Mouse (Mus musculus) MEL (cell line): Measurements from ENCODE around the gene Cdc73. TPM values are rescaled to one million over a fixed set of nuclear protein-coding genes. Genes with fewer than 3 reads are reported as not detected.

ENCODE experiments used
- DNase-seq: peaks from one replicate; pipeline ENCODE4 v3.0.0; 2011; ENCODE audit warnings: low read depth, low spot score
- H3K27ac ChIP-seq: 2 replicates; pipeline ENCODE4 v1.5.1; 2012; ENCODE audit warnings: low read depth, mild to moderate bottlenecking, control low read depth, low read length, moderate library complexity; ENCODE audit not compliant: control insufficient read depth
- H3K27me3 ChIP-seq, 2 experiments: fragments of 150-350 bp in 1 of 2; sonication (generic) in 1 of 2; 2 replicates each; pipeline ENCODE4 v1.6.1; 2012; ENCODE audit warnings: low read length in 2 of 2, mild to moderate bottlenecking in 2 of 2, improper control_type of control experiment in 1 of 2, moderate library complexity in 1 of 2; ENCODE audit not compliant: insufficient read depth in 2 of 2, control insufficient read depth in 1 of 2
- H3K36me3 ChIP-seq, 2 experiments: 2 replicates each; pipeline ENCODE4 v1.6.1; 2012 to 2014; ENCODE audit warnings: low read length in 2 of 2, improper control_type of control experiment in 1 of 2, inconsistent platforms in 1 of 2, mild to moderate bottlenecking in 1 of 2; ENCODE audit not compliant: insufficient read depth in 2 of 2, control insufficient read depth in 1 of 2
- H3K4me1 ChIP-seq, 2 experiments: fragments of 150-350 bp in 1 of 2; sonication (generic) in 1 of 2; 2 replicates each; pipeline ENCODE4 v1.6.1; 2012; ENCODE audit warnings: low read length in 2 of 2, improper control_type of control experiment in 1 of 2, mild to moderate bottlenecking in 1 of 2; ENCODE audit not compliant: insufficient read depth in 2 of 2, control insufficient read depth in 1 of 2
- H3K4me3 ChIP-seq, 2 experiments: fragments of 150-350 bp in 1 of 2; sonication (generic) in 1 of 2; 2 replicates each; pipeline ENCODE4 v1.5.1; 2012; ENCODE audit warnings: low read depth in 2 of 2, low read length in 2 of 2, mild to moderate bottlenecking in 2 of 2, moderate library complexity in 2 of 2, control low read depth in 1 of 2, improper control_type of control experiment in 1 of 2; ENCODE audit not compliant: control insufficient read depth in 1 of 2, insufficient read depth in 1 of 2
- H3K79me2 ChIP-seq: 2 replicates; pipeline ENCODE4 v1.6.1; 2012; ENCODE audit warnings: mild to moderate bottlenecking, low read length, moderate library complexity; ENCODE audit not compliant: control insufficient read depth, poor library complexity, insufficient read depth
- H3K9ac ChIP-seq: 2 replicates; pipeline ENCODE4 v1.6.1; 2012; ENCODE audit warnings: low read depth, mild to moderate bottlenecking, control low read depth, low read length, moderate library complexity; ENCODE audit not compliant: control insufficient read depth, poor library complexity, severe bottlenecking
- H3K9me3 ChIP-seq: fragments of 150-350 bp; sonication (generic); replicated peaks from 2 replicates; pipeline ENCODE4 v1.6.1; 2012; ENCODE audit warnings: mild to moderate bottlenecking, low read length, improper control_type of control experiment, moderate library complexity; ENCODE audit not compliant: insufficient read depth
- CTCF ChIP-seq, 3 experiments: IDR thresholded peaks in 2 of 3; conservative IDR thresholded peaks in 1 of 3; 2 replicates each; pipeline ENCODE4 v1.5.1; 2011 to 2012; ENCODE audit warnings: low read length in 3 of 3, low read depth in 2 of 3, mild to moderate bottlenecking in 2 of 3, improper control_type of control experiment in 1 of 3, inconsistent platforms in 1 of 3, mixed read lengths in 1 of 3, moderate library complexity in 1 of 3; ENCODE audit not compliant: control insufficient read depth in 1 of 3, insufficient read depth in 1 of 3, poor library complexity in 1 of 3, severe bottlenecking in 1 of 3
- ELF1 ChIP-seq: IDR thresholded peaks from 2 replicates; pipeline ENCODE4 v1.6.1; 2014; ENCODE audit warnings: low read depth, mild to moderate bottlenecking, inconsistent platforms, low read length, improper control_type of control experiment, moderate library complexity
- ETS1 ChIP-seq: IDR thresholded peaks from 2 replicates; pipeline ENCODE4 v1.6.1; 2012; ENCODE audit warnings: low read depth, mild to moderate bottlenecking, inconsistent platforms, low read length, improper control_type of control experiment, moderate library complexity
- GABPA ChIP-seq: IDR thresholded peaks from 2 replicates; pipeline ENCODE4 v1.6.1; 2012; ENCODE audit warnings: low read depth, mild to moderate bottlenecking, inconsistent platforms, low read length, improper control_type of control experiment, moderate library complexity
- HCFC1 ChIP-seq: IDR thresholded peaks from 2 replicates; pipeline ENCODE4 v1.6.1; 2012; ENCODE audit warnings: low read depth, mild to moderate bottlenecking, inconsistent platforms, low read length, improper control_type of control experiment, moderate library complexity
- KAT2A ChIP-seq: conservative IDR thresholded peaks from 2 replicates; pipeline ENCODE4 v1.6.1; 2012; ENCODE audit warnings: low read depth, low read length, improper control_type of control experiment, inconsistent platforms
- MAX ChIP-seq: IDR thresholded peaks from 2 replicates; pipeline ENCODE4 v1.6.1; 2011; ENCODE audit warnings: low read length, improper control_type of control experiment
- MAZ ChIP-seq: IDR thresholded peaks from 2 replicates; pipeline ENCODE4 v1.6.1; 2012; ENCODE audit warnings: low read depth, mild to moderate bottlenecking, inconsistent platforms, low read length, improper control_type of control experiment
- MXI1 ChIP-seq: IDR thresholded peaks from 2 replicates; pipeline ENCODE4 v1.6.1; 2011; ENCODE audit warnings: mild to moderate bottlenecking, low read depth, low read length, improper control_type of control experiment
- MYB ChIP-seq: IDR thresholded peaks from 2 replicates; pipeline ENCODE4 v1.6.1; 2011; ENCODE audit warnings: mild to moderate bottlenecking, low read depth, low read length, improper control_type of control experiment
- POLR2AphosphoS2 ChIP-seq: IDR thresholded peaks from 2 replicates; pipeline ENCODE4 v1.6.1; 2011; ENCODE audit warnings: low read length, improper control_type of control experiment
- POLR2AphosphoS5 ChIP-seq: IDR thresholded peaks from 2 replicates; pipeline ENCODE4 v1.6.1; 2012; ENCODE audit warnings: low read depth, borderline replicate concordance, mild to moderate bottlenecking, inconsistent platforms, low read length, moderate library complexity, mixed read lengths
- RAD21 ChIP-seq: IDR thresholded peaks from 2 replicates; pipeline ENCODE4 v1.6.1; 2011; ENCODE audit warnings: mild to moderate bottlenecking, low read depth, low read length, improper control_type of control experiment
- RCOR1 ChIP-seq: IDR thresholded peaks from 2 replicates; pipeline ENCODE4 v1.6.1; 2012; ENCODE audit warnings: low read depth, mild to moderate bottlenecking, inconsistent platforms, low read length, improper control_type of control experiment
- SIN3A ChIP-seq: IDR thresholded peaks from 2 replicates; pipeline ENCODE4 v1.6.1; 2012; ENCODE audit warnings: low read length, improper control_type of control experiment, inconsistent platforms
- TBP ChIP-seq: IDR thresholded peaks from 2 replicates; pipeline ENCODE4 v1.8.0; 2011; ENCODE audit warnings: low read depth, low read length, improper control_type of control experiment
- UBTF ChIP-seq: IDR thresholded peaks from 2 replicates; pipeline ENCODE4 v1.6.1; 2012; ENCODE audit warnings: low read depth, mild to moderate bottlenecking, inconsistent platforms, low read length, improper control_type of control experiment, moderate library complexity, borderline replicate concordance; ENCODE audit not compliant: insufficient read depth
- USF1 ChIP-seq: IDR thresholded peaks from 2 replicates; pipeline ENCODE4 v1.6.1; 2014; ENCODE audit warnings: low read depth, mild to moderate bottlenecking, inconsistent platforms, low read length, improper control_type of control experiment, moderate library complexity
- ZMIZ1 ChIP-seq: IDR thresholded peaks from 2 replicates; pipeline ENCODE4 v1.6.1; 2012; ENCODE audit warnings: low read depth, mild to moderate bottlenecking, inconsistent platforms, low read length, improper control_type of control experiment, moderate library complexity
- ZNF384 ChIP-seq: IDR thresholded peaks from 2 replicates; pipeline ENCODE4 v1.6.1; 2012; ENCODE audit warnings: low read depth, mild to moderate bottlenecking, inconsistent platforms, low read length, improper control_type of control experiment
- polyA plus RNA-seq, 2 experiments: library from polyadenylated mRNA; stranded (reverse) in 1 of 2; unstranded in 1 of 2; fragments of >175 nt in 1 of 2; fragments of >200 nt in 1 of 2; gene quantifications; 2 replicates each; pipeline versions ENCODE4 v1.2.1 to v1.2.4; 2012; ENCODE audit warnings: low replicate concordance in 2 of 2, low read depth in 1 of 2; ENCODE audit not compliant: insufficient read length in 2 of 2, insufficient read depth in 1 of 2, missing spikeins in 1 of 2
- total RNA-seq: library from RNA; depleted of rRNA; stranded (reverse); fragments of 300-350 nt; gene quantifications from 2 replicates; pipeline ENCODE4 v1.2.3, GENCODE M21; 2012

The Cdc73 gene
- total and polyA plus RNA-seq, 3 experiments, result 11.6 to 65.8 (median 55.2) TPM

DNA sequence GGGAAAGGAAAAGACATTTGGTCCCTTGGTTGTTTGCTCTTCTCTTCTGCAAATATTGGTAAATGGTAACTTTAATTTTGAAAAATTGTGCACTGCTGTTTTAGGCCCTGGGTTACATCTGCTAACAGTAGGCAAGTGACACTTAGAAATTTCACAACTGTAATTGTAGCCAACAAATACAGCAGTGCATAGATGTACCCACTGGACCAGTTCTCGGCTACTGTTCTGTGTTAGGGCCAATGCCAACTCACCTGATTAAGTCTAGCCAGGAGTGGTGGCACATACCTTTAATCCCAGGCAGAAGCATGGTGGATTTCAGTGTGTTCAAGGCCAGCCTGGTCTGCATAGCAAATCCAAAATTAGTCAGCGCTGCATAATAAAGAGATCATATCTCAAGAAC lies 52.4 kb downstream of the Cdc73 start:
- DNase-seq, result no peak
- Histone ChIP-seq H3K4me3 (no peak overlapping the region), H3K9me3 (no peaks in the 10 kb centered on the region), H3K4me1 (peaks cover 0 to 2% of the 10 kb centered on the region in 2 experiments; a peak in 2 of 4 replicates), H3K27ac (no peak overlapping the region), H3K79me2 (no peaks in the 10 kb centered on the region), H3K9ac (no peak overlapping the region), H3K36me3 (peaks cover 6 to 26% of the 10 kb centered on the region in 2 experiments), H3K27me3 (no peaks in the 10 kb centered on the region)
- TF ChIP-seq TBP (no peak), MAX (no peak), USF1 (no peak), UBTF (no peak)

DNA sequence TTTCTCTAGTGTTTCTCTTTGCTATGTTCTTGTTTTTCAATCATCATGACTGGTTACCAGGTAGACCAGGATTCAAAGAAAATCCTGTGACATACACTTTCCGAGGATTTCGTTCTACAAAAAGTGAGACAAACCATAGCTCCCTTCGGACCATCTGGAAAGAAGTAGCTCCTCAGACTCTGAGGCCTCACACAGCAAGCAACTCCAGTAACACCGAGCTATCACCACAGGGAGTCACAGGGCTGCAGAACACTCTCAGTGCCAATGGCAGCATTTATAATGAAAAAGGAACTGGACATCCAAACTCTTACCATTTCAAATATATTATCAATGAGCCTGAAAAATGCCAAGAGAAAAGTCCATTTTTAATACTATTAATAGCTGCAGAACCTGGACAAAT lies 56.5 kb downstream of the Cdc73 start:
- no peaks in the 10 kb centered on the region for H3K9me3 ChIP-seq
- H3K27ac ChIP-seq, result no peak overlapping the region
- no peak overlapping the region for H3K9ac ChIP-seq
- H3K36me3 ChIP-seq, result peaks cover 0 to 19% of the 10 kb centered on the region in 2 experiments; a peak in 2 of 4 replicates
- H3K79me2 ChIP-seq, result no peaks in the 10 kb centered on the region
- H3K27me3 ChIP-seq, result no peaks in the 10 kb centered on the region
- TF ChIP-seq ZMIZ1 (no peak), POLR2AphosphoS5 (no peak), UBTF (no peak)
- DNase-seq, result no peak
- no peak overlapping the region for H3K4me3 ChIP-seq
- no peaks in the 10 kb centered on the region for H3K4me1 ChIP-seq

DNA sequence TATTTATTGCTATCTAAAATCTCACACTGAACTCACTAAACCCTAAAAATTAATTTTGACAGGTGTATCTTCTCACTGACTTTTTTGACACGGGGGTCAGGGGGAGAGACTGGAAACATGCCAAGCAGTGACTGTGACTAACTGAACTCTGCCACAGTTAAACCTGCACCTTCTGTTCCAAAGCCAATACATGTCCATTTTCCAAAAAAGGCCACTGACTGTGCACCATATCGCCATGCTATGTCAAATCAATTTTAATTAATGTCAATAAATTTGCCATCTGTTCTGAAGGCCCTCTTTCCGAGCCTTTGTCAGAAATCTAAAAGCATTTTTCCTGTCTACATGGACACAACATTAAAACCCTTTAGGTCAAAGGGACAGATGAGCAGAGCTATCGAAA lies 57.3 kb downstream of the Cdc73 start:
- no peak for TF ChIP-seq CTCF (IDR thresholded peaks at IDR 0.05 in 2 of 3, conservative IDR thresholded peaks at IDR 0.05 in 1 of 3; ENCODE audit: control insufficient read depth in 1 of 3, insufficient read depth in 1 of 3, low read depth in 2 of 3, low read length in 3 of 3, poor library complexity in 1 of 3, severe bottlenecking in 1 of 3)
- TF ChIP-seq HCFC1, result no peak
- TF ChIP-seq ZNF384, result no peak
- no peak for TF ChIP-seq GABPA
- TF ChIP-seq ELF1, result no peak
- TF ChIP-seq MXI1, result no peak
- no peak for TF ChIP-seq MAZ
- no peak for TF ChIP-seq SIN3A
- TF ChIP-seq KAT2A, result no peak
- no peak for TF ChIP-seq ETS1
- TF ChIP-seq POLR2AphosphoS2, result no peak
- TF ChIP-seq RAD21, result no peak
- no peak for TF ChIP-seq MYB
- TF ChIP-seq RCOR1, result no peak
- no peak for TF ChIP-seq USF1
- TF ChIP-seq POLR2AphosphoS5, result no peak
- Histone ChIP-seq H3K9ac (no peak overlapping the region), H3K27me3 (no peaks in the 10 kb centered on the region)

More for the DNA sequence above, 57.3 kb downstream of the Cdc73 start:
- Histone ChIP-seq H3K4me3 (no peak overlapping the region), H3K79me2 (no peaks in the 10 kb centered on the region), H3K36me3 (peaks cover 0 to 15% of the 10 kb centered on the region in 2 experiments; a peak in 2 of 4 replicates), H3K4me1 (no peaks in the 10 kb centered on the region), H3K9me3 (no peaks in the 10 kb centered on the region), H3K27ac (no peak overlapping the region)
- no peak for DNase-seq
